Mouse (Mus musculus) natural killer cell, adult 2 months (primary cell): ENCODE results near the gene Armcx4.
"Not testable (repeated sequence)": the region's sequence is repeated elsewhere in the genome, so short reads cannot be mapped to it uniquely, and the experiment has no call there.

Source experiments
- DNase-seq, 2 experiments: peaks; one replicate each; pipeline ENCODE4 v3.0.0; 2022; ENCODE audit warnings: low spot score in 2 of 2

Gene Armcx4

DNA sequence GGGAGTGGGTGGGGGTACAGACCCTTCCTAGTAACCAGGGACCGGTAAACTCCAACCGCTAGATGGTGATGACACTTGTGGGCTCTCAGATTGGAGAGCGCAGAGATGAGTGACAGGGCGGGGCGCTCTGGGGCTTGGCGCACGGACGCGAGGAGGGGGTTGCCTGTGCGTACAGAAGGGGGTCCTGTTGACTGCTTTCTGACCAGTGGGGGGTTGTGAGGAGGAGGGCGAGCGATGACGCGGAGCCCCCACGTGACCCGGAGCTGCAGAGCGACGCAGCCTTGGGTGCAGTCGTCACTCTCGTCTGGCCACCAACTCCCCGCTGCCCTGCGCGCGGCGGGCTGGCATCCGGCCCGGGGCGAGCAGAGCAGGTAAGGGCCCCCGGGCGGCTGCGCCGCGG is at the start of gene Armcx4:
Armcx4 (plus strand) TSS at position 253 of the 400 bp plus-strand sequence.
- peak; percentile 50 to 56 for DNase-seq

DNA sequence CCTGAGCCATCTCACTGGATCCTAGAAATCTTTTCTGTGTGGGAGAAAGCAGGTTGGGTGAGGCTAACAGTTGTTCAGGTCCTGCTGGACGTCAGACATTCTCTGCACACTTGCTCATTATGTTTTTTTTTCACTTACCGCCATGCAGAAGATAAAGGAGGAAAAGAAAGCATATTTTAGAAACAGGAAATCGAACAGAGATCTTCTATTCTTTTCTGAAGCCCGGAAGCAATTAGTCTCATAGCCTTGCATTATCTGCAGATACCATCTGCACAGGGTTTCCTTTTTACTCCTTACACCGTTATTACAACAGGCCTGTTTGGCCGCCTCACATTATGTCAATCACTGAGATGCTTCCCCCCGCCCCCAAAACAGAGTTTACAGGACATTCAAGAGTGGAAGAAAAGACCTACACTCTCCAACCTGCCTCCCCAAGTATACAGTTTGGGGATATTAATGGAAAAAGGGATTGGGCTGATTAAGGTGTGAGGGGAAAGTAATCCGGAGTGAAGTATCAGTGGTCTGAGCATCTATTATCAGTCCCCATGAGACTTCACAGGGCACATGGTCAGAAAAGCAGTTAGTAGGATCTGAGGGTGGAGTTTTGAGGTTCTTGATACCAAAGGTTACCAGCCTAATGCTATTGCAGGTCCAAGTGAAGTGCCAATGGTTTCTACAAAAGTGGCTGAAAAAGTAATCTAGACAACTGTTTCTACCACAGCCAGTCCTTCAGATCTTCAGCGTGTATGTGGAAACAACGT is 45.1 kb upstream of the Armcx4 start:
- no peak for DNase-seq

DNA sequence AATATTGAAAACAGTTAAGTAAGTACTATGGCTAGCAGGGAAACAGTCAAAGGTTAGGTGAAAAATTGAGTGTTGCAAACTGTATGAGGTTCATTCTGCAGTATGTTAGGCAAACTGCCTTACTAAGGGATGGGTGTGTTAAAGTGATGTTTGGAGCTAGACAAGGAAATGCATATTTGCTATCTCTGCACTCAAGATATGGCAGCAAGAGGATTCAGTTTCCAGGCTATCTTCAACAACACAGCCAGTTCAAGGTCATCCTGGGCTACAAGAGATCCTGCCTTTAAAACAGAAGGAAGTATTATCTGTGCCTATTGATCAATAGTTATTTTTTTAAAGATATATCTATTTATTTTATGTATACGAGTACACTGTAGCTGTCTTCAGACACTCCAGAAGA is 40.0 kb upstream of the Armcx4 start:
- no peak for DNase-seq

DNA sequence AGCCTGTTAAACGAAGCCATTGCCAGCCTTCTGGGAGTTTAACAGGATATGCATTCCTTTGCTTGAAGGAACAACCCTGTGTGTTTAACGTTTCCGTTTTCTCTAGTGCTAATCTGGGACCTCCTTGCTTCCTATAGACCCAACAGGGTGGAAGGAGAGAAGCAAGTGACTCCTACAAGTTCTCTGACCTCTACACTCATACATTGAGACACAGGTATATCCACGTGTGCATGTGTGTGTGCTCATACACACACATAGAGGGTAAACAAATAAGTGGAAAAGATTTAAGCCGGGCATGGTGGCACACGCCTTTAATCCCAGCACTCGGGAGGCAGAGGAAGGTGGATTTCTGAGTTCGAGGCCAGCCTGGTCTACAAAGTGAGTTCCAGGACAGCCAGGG is 38.9 kb upstream of the Armcx4 start:
- no peak for DNase-seq

DNA sequence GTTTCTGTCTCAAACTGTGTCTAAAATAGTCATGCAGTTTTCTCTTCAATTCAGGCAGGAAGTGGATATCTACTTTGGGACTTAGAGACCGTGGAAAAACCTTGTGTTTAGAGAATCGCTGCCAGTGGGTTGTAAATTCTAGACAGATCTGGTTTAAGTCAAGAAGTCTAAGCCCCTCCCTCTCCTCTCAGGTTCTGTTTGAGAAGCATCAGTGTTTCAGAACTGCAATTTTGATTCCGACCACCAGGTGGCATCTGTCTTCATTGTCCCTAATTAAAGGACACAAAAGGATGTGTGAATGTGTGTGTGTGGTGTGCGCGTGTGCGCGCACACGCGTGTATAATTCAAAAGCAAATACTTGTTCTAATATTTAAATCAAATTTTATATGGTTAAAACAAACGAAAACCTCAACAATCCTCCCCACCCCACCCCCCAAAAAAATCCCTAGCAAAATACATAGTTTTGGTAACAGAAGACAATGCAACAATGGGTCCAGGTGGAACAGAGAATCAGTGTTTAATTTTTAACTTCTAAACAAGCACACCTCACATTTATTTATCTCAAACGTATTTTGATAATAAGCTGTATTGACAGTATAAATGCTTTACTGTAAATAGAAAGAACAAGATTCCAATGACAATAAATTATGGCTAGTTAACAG is 38.2 kb upstream of the Armcx4 start:
- DNase-seq = peak; percentile 57 to 66

DNA sequence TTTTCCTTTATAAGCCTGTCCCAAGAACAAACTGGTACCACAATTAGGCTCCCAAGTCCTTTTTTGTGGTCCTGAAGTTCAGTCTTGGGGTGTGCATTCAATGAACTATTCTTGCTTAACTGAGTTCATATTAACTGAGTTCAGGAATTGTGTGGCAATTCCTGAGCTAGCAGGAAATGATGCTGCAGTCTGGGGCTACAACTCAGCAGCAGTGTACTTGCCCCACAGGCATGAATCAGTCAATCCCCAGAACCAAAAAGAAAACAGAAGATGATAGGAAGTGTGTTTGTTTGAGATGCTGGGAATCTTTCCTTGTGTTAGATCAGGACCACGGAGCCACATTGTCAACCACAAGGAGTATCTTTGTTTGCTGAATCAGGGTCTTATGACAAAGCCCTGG is 34.3 kb upstream of the Armcx4 start:
- DNase-seq = no peak

DNA sequence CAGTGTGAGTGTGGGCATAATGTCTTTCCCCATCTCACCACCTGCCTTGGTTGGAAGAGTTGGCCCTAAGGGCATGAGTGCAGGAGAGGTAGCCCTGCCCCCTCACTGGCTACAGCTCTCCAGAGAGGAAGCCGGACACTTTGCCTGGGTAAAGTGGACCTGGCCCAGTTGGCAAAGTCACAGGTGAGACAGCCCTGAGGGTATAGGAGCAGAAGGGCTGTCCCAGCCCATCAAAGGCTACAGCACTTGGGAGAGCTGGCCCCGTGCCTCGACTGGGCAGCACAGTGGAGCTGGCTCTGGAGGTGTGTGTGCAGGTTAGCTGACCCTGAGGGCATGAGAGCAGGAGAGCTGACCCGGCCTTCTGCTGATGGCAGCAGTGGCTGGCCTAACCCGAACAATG is 24.7 kb upstream of the Armcx4 start:
- DNase-seq = no peak

DNA sequence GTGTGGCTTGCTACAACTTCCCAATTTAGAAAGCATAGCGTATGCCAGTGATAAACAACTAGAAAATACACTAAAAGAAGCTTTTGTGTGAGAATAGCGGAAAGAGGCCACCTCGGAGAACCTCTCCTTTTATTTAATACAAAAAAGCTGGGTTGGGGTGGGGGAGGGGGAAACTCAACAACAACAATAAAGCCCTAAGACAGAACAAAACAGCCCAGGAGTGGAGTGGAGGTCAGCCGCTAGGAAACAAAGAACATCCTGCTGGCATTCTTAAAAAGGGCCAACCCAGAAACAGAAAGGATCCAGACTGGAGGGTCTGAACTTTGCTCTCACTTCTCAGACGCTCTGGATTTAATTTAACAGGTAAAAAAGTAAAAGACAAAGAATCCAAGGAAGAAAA is 11.3 kb upstream of the Armcx4 start:
- DNase-seq = no peak

DNA sequence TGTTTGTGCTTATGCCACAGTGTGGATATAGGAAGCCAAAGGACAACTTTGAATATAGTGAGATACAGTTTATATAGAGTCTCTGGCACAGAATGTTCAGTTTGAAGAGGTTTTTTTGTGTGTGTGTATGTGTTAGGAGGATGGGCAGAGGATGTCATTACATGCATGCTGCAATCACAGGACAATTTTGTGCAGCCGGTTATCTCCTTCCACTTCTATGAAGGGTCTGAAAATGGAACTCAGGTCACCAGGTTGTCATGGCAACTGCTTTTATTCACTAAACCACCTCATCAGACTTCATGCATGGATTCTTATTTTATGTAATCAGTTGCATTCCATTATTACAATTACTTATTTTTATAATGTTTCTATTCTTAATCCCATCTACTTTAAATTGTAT is 10.4 kb upstream of the Armcx4 start:
- DNase-seq = no peak

DNA sequence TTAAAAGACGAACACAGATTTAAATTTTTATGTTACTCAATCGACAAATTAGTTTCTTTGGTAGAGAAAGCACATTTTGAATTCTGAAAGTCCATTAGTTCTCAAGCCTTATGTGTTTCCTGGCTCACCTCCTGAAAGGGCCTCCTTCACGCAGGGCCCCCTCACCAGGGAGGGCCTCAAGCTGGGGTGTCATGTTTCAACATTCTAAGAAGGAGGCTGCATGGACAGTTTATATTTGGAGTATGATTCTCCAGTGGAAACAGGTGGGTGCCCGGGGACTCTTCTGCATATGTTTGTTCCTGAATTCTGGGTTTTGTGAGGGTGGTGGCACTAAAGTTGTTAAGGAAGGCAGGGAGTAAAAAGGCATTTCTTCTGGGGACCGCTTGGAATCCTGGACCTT is 1.4 kb upstream of the Armcx4 start:
- no peak for DNase-seq

DNA sequence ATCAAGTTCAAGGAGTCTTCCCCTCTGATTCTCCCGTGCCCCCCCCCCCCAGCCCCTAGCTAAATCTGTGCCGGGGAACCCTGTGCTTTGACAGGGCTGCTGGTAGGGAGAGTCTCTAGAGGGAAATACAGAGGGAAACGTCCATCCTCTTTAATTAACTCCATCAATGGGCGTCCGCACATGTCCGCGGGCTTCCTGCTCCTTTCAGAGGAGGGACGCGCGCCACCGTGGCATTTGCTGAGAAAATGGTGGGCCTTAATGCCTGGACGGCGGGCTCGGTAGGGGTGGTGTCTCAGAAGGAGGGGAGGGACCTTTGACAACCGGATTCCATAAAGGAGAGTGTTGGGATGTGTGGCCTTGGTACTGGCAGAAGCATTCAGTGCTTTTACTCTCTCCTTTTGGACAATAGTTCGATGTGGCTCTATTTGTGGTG is 436 bp downstream of the Armcx4 start:
- DNase-seq = peak; percentile 3 to 11

DNA sequence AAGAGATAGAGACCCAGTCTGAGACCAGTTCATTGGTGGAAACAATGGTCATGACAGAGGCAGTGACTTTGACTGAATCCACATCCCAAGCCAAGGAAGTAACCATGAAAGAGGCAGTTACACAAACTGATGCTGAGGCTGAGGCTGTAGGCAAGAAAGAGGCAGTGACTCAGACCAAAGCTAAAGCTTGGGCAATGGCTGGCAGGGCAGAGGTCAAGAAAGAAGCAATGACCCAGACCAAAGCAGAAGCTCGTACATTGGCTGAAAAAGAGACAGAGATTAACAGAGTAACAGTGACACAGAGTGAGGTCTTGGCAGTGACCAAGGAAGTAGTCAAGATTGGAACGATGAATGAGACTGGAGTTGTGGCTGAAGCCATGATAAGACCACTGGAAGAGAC is 3.4 kb downstream of the Armcx4 start:
- no peak for DNase-seq

DNA sequence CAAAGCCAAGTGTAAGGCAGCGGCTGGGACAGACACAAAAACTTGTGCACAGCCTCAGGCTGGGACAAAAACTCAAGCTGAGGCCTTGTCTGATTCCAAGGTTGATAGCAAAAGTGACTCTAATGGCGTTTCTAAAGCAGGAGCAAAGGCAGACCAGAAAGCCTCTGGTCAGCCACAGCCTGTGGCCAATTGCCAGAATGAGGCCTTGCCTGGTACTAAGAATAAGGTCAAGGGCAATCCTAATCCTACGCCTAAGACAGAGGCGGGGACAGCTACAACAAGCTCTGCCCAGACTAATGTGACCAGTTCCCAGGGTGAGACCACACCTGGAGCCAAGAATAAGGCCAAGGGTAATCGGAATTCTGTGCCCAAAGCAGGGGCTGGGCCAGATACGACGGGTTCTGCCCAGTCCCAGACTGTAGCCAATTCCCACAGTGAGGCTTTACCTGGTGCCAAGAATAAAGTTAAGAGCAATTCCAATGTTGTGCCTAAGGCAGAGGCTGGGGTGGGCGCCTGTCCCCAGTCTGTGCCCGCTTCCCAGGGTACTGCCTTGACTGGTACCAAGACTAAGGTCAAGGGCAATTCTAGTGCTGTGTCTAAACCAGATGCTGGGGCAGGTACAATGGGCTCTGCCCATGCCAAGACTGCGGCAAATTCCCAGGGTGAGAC is 4.7 kb downstream of the Armcx4 start:
- DNase-seq = no peak

DNA sequence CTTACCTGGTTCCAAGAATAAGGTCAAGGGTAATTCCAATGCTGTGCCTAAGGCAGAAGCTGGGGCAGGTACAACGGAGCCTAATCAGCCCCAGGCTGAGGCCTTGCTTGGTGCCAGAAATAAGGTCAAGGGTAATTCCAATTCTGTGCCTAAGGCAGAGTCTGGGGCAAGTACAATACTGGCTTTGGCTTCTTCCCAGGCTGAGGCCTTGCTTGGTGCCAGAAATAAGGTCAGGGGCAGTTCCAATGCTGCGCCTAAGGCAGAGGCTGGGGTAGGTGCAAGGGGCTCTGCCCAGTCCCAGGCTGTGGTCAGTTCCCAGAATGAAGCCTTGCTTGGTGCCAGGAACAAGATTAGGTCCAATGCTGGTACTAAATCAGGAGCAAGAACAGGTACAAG is 5.2 kb downstream of the Armcx4 start:
- DNase-seq = no peak

DNA sequence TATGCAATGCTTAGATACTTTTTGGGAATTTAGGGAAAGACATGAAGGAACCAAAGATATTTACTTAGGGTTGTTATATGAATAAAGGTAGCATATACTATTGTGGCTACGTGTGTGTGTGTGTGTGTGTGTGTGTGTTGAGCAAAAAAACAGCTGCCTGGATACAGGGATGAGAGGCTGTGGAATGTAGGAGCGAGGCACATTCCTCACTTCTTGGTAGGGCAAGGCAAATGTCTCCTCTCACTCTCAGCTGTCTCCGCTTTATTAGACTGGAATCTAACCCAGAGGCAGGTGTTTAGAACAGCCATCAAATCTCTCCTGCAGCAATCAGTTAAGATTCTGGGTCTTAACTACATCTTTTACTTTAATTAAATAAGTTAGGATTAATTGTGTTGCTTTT is 30.5 kb downstream of the Armcx4 start:
- no peak for DNase-seq

DNA sequence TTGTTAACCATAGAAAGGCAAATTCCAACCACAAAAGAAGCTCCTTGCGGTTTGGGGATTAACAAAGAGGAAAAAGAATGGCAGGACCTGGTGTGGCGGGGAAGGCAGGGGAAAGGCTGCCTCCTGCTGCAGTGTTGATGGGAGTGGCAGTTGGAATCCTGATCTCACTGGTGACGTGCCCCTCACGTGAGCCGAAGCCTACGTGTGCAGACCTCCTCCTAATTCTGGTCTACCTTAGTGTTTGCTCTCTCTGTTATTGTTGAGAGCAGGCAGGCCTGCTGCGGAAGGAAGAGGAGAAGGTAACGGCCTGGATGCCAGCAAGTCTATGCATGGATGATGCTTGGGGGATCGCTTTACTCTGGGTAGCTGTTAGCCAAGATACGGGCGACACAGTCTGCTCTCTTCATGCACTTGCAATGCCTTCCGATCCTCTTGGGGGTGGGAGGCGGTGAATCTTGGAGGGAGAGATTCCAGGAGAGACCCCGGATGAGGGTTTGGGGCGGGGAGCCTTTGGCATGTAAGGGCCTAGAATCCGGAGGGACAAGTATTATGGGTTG is 31.5 kb downstream of the Armcx4 start, which contains the start of gene Armcx1:
Armcx1 (plus strand) TSS at position 212 of the 557 bp plus-strand sequence.
- no peak for DNase-seq

DNA sequence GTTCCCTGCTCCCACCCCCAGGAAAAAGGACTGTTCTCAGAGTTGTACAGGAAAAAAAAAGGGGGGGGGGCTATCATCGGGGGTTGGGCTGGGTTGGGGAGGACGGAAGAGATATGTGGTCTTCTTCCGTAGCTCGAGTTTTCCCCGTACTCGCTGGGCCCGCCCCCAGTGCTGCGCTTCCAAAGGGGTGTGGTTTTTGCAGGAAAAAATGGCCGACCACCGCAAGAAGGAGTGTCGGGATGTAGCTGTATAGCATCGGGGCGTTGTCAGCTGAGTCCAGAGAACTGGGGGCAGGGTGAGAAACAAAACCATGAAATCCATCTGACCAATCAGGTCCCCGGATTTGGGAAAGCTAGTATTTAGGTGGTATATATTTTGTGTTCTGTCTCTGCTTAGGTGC is 32.2 kb downstream of the Armcx4 start:
- DNase-seq = no peak

DNA sequence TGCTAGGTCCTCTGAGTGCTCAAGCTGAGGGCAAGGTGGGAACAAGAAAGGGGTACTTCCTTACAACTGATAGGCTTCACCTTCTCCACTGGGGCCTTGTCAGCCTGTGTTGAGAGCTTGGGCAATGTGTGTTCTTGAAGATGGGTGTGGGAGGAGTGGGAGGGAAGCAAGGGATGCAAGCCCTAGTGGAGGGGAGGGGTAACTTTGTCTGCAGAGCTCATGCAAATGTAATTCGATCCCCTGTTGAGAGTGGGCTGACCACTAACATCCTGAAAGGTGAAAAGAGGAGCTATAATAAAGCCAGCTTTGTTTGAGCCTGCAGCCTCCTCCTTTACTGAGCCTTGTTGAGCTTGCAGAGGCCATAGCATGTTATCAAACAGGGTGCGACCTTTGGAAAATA is 37.4 kb downstream of the Armcx4 start:
- not testable (repeated sequence) for DNase-seq

DNA sequence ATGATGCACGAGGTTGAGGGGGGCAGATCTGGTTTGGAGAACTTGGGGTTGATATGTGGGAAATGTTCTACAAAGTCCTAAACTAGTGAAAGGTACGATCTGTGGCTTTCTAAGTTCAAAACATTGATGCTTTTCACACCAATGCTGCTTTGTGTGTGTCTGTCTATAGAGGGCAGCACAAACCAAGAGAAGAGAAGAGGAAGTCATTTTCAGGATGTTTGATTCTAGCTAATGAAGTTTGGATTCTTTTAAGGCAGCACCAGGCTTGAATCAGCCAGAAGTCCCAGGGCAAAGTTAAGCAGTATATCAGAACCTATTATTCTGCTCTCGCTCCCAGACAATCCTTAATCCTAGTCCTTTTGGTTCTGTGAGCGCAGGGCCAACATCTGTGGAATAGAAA is 43.5 kb downstream of the Armcx4 start:
- peak in 1 of 2 experiments; percentile 3 for DNase-seq

DNA sequence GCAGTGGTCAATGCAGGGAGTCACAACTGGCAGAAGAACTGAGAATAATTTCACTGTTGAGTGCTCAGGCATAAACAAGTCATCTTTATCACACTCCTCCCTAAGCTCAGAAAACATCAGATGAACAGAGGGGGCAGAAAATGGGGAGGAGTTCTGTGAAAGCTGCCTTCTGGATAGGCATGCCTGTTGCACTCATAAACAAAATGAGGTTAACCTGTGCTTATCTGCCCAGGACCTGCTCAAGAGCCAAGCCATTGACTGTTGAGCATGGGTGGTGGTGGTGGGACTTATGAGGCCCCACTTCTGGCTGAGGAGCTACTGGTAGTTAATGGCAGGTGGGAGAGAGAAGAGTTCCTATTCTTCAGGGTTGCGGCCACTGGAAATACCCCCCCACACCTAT is 51.5 kb downstream of the Armcx4 start:
- DNase-seq = no peak

DNA sequence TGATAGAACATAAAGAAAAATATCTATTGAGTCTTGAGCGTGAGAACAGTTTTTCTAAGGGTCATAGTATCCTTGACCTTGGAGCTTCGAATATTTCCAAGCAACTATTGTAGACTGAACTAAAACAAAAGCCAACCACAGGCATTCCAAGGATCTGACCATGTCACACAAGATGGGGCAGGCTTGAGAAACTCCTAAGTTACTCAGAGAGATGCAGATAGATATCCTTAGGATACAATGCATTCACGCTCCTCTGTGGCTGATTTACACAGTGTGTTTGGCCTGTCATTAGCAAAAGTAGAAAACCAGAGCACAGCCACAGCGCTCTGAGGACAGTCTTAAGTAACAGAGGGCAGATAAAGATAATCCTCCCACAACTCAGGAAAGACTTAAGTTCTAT is 52.8 kb downstream of the Armcx4 start:
- DNase-seq = no peak

DNA sequence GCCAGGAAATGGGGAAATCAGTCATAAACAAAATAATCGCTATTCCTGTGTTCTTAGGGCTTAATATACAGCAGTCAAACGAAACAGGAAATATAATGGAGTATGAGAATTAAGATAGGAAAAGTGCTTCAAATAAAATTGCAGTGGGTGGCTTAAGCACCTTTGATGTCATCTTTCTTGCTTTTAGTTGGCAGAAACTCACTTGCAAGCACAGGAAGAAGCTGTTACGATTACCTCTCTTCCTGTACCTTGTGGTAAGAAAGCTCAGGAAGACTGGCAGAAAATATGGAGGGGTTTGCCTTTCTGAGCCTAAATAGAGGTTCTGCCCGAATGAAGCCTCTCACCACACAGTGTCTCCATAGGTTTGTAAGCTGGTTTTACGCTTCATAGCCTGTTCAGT is 55.5 kb downstream of the Armcx4 start:
- DNase-seq = no peak
